Mouse (Mus musculus) c-Kit-positive CD71-negative TER-119-negative erythroid progenitor cells, embryonic 14.5 days (primary cell): Measurements from ENCODE around the gene Chrna1.

ENCODE experiments used
- DNase-seq: peaks from one replicate; pipeline ENCODE4 v3.0.0-alpha.2; 2013; ENCODE audit warnings: low read depth

Gene Chrna1

GRCm38 (mm10) chr2:73518311-73518710 lies 61.8 kb downstream of the Chrna1 start:
- DNase-seq = no peak

GRCm38 (mm10) chr2:73514178-73514577 lies 66.0 kb downstream of the Chrna1 start:
- DNase-seq = no peak
